Mouse (Mus musculus): ENCODE results near the gene Olfr1191-ps1.

- no peak for TF ChIP-seq CTCF (IDR thresholded peaks at IDR 0.05; ENCODE audit: low read depth, low read length)
- no peak for TF ChIP-seq TAL1 (conservative IDR thresholded peaks at IDR 0.05; ENCODE audit: low read depth, low read length)
- no peak for TF ChIP-seq POLR2AphosphoS5 (IDR thresholded peaks at IDR 0.05; ENCODE audit: insufficient replicate concordance, low read depth, low read length)
- TF ChIP-seq GATA1 (IDR thresholded peaks at IDR 0.05; ENCODE audit: borderline replicate concordance, low read length) = no peak
Observed at GRCm38 (mm10) chr2:88689087-88689486, 48.7 kb downstream of the Olfr1191-ps1 start, which contains the start of gene Olfr1195.
